Mouse (Mus musculus): ENCODE measurements around the gene P3h4. TPM values are rescaled to one million over a fixed set of nuclear protein-coding genes. Genes with fewer than 3 reads are reported as not detected.

P3h4 gene
- polyA plus RNA-seq, 1 experiment = 185 TPM

DNA sequence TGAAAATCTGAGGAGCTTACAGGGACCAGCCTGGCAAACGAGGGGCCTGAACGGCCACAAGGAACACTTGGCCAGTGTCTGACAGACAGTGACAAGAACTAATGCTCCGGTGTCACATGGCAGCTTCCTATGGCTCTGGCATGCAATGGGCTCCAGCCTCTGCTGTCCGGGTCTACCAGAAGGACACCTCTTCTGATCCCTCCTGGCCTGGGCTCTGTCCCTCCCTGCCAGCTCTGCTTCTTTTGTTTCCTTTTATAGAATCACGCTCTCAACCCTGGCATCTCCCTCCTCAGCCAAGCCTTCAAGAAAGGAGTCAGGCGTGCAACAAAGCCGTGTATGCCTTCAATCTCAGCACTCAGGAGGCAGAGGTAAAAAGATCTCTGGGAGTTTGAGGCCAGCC, 15.4 kb upstream of the P3h4 start:
- H3K36me3 ChIP-seq (ENCODE audit: control insufficient read depth, insufficient read depth) = peaks cover 38% of the 10 kb centered on the region

DNA sequence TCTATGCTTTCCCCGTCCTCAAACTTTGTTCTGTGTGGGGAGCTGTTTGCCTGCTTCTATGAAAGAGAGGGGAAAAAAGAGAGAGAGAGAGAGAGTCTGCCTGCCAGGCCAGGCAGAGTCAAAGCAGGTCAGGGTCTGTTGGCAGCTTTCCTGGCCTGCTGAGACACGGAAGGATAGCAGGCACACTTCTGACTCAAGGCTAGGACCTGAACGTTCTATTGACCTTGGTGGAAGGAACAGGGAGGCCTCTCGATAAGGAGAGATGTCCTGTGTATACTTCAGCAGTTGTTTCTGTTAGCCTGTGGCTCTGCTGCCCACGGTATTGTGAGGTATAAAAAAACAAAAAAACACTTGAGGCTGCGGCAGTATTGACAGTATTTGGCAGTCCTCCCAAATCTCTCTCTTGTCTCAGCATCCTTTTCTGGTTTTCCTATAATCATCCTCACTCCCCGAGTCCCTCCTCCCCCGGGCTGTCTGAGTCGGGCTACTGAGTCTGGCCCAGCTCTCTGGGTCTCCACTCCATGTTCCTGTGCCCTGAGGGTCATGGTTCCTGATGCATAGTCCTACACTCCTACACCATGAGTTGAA, 14.1 kb upstream of the P3h4 start:
- TF ChIP-seq MYOD1 (IDR thresholded peaks at IDR 0.05; ENCODE audit: control insufficient read depth, insufficient read length, low read depth) (no peak), USF1 (IDR thresholded peaks at IDR 0.05; ENCODE audit: low read depth) (no peak), CEBPB (IDR thresholded peaks at IDR 0.05; ENCODE audit: low read depth) (no peak), CTCF (IDR thresholded peaks at IDR 0.05; ENCODE audit: control insufficient read depth, insufficient read depth, insufficient read length) (no peak), MYOG (IDR thresholded peaks at IDR 0.05; ENCODE audit: control insufficient read depth, extremely low read depth, insufficient read length) (no peak), MAX (IDR thresholded peaks at IDR 0.05) (no peak), FOSL1 (IDR thresholded peaks at IDR 0.05; ENCODE audit: insufficient read depth, low read length, poor library complexity, severe bottlenecking) (no peak)
- no peaks in the 10 kb centered on the region for H3K79me2 ChIP-seq (ENCODE audit: control insufficient read depth, insufficient read depth)
- no peaks in the 10 kb centered on the region for H3K79me3 ChIP-seq (ENCODE audit: low read depth)
- H3K27me3 ChIP-seq (ENCODE audit: control insufficient read depth, insufficient read depth, insufficient read length) = no peaks in the 10 kb centered on the region
- H3K36me3 ChIP-seq (ENCODE audit: control insufficient read depth, insufficient read depth) = peaks cover 46% of the 10 kb centered on the region
- H3K4me3 ChIP-seq (ENCODE audit: insufficient read depth, poor library complexity, severe bottlenecking) = no peak overlapping the region
- no peak overlapping the region for H3ac ChIP-seq (ENCODE audit: control insufficient read depth, insufficient read length, low read depth)

More for the DNA sequence above, 15.4 kb upstream of the P3h4 start:
- H3K79me2 ChIP-seq (ENCODE audit: control insufficient read depth, insufficient read depth) = no peaks in the 10 kb centered on the region
- H3K27me3 ChIP-seq (ENCODE audit: control insufficient read depth, insufficient read depth, insufficient read length) = no peaks in the 10 kb centered on the region
- no peak overlapping the region for H3K4me3 ChIP-seq (ENCODE audit: insufficient read depth, poor library complexity, severe bottlenecking)
- TF ChIP-seq FOSL1 (IDR thresholded peaks at IDR 0.05; ENCODE audit: insufficient read depth, low read length, poor library complexity, severe bottlenecking) = no peak
- no peak for TF ChIP-seq CEBPB (IDR thresholded peaks at IDR 0.05; ENCODE audit: low read depth)
- no peak for TF ChIP-seq CTCF (IDR thresholded peaks at IDR 0.05; ENCODE audit: control insufficient read depth, insufficient read depth, insufficient read length)
- TF ChIP-seq MYOG (IDR thresholded peaks at IDR 0.05; ENCODE audit: control insufficient read depth, extremely low read depth, insufficient read length) = no peak
- TF ChIP-seq MYOD1 (IDR thresholded peaks at IDR 0.05; ENCODE audit: control insufficient read depth, insufficient read length, low read depth) = no peak
- TF ChIP-seq MAX (IDR thresholded peaks at IDR 0.05) = no peak
- no peak for TF ChIP-seq USF1 (IDR thresholded peaks at IDR 0.05; ENCODE audit: low read depth)
- no peak overlapping the region for H3ac ChIP-seq (ENCODE audit: control insufficient read depth, insufficient read length, low read depth)
- H3K79me3 ChIP-seq (ENCODE audit: low read depth) = no peaks in the 10 kb centered on the region

DNA sequence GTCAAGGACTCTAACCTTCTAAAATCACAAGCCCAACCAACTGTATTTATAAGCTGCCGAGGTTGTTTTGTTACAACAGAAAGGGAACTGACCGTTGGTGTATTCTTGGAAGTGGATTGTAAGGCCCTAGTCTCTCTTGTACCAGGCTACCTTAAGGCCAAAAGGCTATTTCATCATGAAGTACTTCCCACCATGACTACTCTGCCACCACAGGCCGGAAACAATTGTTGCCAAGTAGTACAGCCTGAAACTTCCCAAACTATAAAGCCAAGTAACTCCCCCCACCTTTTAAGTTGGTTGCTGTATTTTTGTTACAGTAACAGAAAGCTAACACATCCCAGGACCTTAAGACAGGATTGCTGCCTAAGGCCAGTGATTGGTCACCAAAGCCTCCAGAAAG, 12.2 kb upstream of the P3h4 start:
- no peak overlapping the region for H3ac ChIP-seq (ENCODE audit: control insufficient read depth, insufficient read length, low read depth)
- no peaks in the 10 kb centered on the region for H3K79me3 ChIP-seq (ENCODE audit: low read depth)
- no peak overlapping the region for H3K4me3 ChIP-seq (ENCODE audit: insufficient read depth, poor library complexity, severe bottlenecking)
- no peaks in the 10 kb centered on the region for H3K79me2 ChIP-seq (ENCODE audit: control insufficient read depth, insufficient read depth)
- TF ChIP-seq FOSL1 (IDR thresholded peaks at IDR 0.05; ENCODE audit: insufficient read depth, low read length, poor library complexity, severe bottlenecking) = no peak
- TF ChIP-seq USF1 (IDR thresholded peaks at IDR 0.05; ENCODE audit: low read depth) = no peak
- TF ChIP-seq MYOD1 (IDR thresholded peaks at IDR 0.05; ENCODE audit: control insufficient read depth, insufficient read length, low read depth) = no peak
- H3K27me3 ChIP-seq (ENCODE audit: control insufficient read depth, insufficient read depth, insufficient read length) = no peaks in the 10 kb centered on the region
- H3K36me3 ChIP-seq (ENCODE audit: control insufficient read depth, insufficient read depth) = peaks cover 56% of the 10 kb centered on the region

DNA sequence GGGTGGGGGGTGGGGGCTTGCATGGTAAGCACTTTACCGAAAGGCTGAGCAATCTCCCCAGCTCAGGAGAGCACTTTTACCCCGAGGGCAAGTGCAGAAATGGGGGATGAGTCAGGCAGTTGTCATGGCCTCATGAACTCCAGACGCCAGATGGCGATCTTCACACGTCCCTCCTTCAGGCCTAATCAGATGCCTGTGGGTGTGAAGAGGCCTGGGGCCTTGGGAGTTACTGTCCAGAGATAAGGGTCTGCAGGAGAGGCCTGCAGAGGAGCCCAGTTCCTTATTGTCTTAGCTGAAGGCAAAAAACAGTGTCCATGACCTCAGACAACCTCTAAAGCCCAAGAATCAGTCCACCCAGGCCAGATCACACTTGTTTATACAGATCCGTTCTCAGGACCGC, 11.2 kb upstream of the P3h4 start:
- H3K79me3 ChIP-seq (ENCODE audit: low read depth) = no peaks in the 10 kb centered on the region
- no peak overlapping the region for H3ac ChIP-seq (ENCODE audit: control insufficient read depth, insufficient read length, low read depth)
- peaks cover 3% of the 10 kb centered on the region for H3K79me2 ChIP-seq (ENCODE audit: control insufficient read depth, insufficient read depth)
- peaks cover 62% of the 10 kb centered on the region for H3K36me3 ChIP-seq (ENCODE audit: control insufficient read depth, insufficient read depth)
- no peak overlapping the region for H3K4me3 ChIP-seq (ENCODE audit: insufficient read depth, poor library complexity, severe bottlenecking)
- no peak for TF ChIP-seq MAX (IDR thresholded peaks at IDR 0.05)
- no peak for TF ChIP-seq MYOG (IDR thresholded peaks at IDR 0.05; ENCODE audit: control insufficient read depth, extremely low read depth, insufficient read length)
- peak; percentile 84 for TF ChIP-seq CTCF (IDR thresholded peaks at IDR 0.05; ENCODE audit: control insufficient read depth, insufficient read depth, insufficient read length)
- TF ChIP-seq CEBPB (IDR thresholded peaks at IDR 0.05; ENCODE audit: low read depth) = no peak
- TF ChIP-seq USF1 (IDR thresholded peaks at IDR 0.05; ENCODE audit: low read depth) = no peak
- TF ChIP-seq FOSL1 (IDR thresholded peaks at IDR 0.05; ENCODE audit: insufficient read depth, low read length, poor library complexity, severe bottlenecking) = peak; percentile 27
- TF ChIP-seq MYOD1 (IDR thresholded peaks at IDR 0.05; ENCODE audit: control insufficient read depth, insufficient read length, low read depth) = no peak
- no peaks in the 10 kb centered on the region for H3K27me3 ChIP-seq (ENCODE audit: control insufficient read depth, insufficient read depth, insufficient read length)

DNA sequence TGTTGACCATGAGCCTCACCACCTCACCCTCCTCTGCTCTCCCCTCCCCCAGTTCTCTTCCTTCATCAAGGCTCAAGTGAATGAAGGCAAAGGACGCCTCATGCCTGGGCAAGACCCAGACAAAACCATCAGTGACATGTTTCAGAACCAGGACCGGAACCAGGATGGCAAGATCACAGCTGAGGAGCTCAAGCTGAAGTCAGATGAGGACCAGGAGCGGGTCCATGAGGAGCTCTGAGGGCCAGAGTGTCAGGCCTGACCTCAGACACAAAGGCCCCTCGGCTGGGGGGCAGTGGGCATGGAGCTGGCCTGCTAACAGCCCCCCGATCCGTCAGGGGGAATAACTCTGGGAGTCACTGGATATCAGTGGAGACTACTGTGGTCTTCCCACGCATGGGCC, 9.2 kb upstream of the P3h4 start:
- peaks cover 23% of the 10 kb centered on the region for H3K79me2 ChIP-seq (ENCODE audit: control insufficient read depth, insufficient read depth)
- H3K79me3 ChIP-seq (ENCODE audit: low read depth) = peaks cover 12% of the 10 kb centered on the region
- TF ChIP-seq FOSL1 (IDR thresholded peaks at IDR 0.05; ENCODE audit: insufficient read depth, low read length, poor library complexity, severe bottlenecking) = no peak
- TF ChIP-seq MAX (IDR thresholded peaks at IDR 0.05) = no peak
- TF ChIP-seq CEBPB (IDR thresholded peaks at IDR 0.05; ENCODE audit: low read depth) = no peak
- H3K4me3 ChIP-seq (ENCODE audit: insufficient read depth, poor library complexity, severe bottlenecking) = no peak overlapping the region
- H3ac ChIP-seq (ENCODE audit: control insufficient read depth, insufficient read length, low read depth) = no peak overlapping the region
- peaks cover 74% of the 10 kb centered on the region for H3K36me3 ChIP-seq (ENCODE audit: control insufficient read depth, insufficient read depth)
- no peaks in the 10 kb centered on the region for H3K27me3 ChIP-seq (ENCODE audit: control insufficient read depth, insufficient read depth, insufficient read length)

DNA sequence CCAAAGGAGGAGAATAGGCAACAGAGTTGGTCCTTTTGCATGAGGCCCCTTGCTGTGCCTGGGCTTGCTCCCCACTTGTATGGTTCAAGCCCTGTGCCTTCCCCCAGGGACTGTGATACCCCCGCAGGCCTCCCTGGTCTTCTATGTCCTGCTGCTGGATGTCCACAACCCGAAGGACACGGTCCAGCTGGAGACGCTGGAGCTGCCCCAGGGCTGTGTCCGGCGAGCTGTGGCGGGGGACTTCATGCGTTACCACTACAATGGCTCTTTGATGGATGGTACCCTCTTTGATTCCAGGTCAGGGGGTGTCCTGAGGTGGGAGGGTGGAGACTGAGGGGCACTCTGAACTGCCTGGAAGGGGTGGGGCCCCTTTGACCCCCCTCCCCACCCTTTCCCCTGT, 6.9 kb upstream of the P3h4 start:
- H3K79me2 ChIP-seq (ENCODE audit: control insufficient read depth, insufficient read depth) = peaks cover 46% of the 10 kb centered on the region
- no peak for TF ChIP-seq USF1 (IDR thresholded peaks at IDR 0.05; ENCODE audit: low read depth)
- no peak for TF ChIP-seq MYOD1 (IDR thresholded peaks at IDR 0.05; ENCODE audit: control insufficient read depth, insufficient read length, low read depth)
- TF ChIP-seq FOSL1 (IDR thresholded peaks at IDR 0.05; ENCODE audit: insufficient read depth, low read length, poor library complexity, severe bottlenecking) = no peak
- no peak for TF ChIP-seq CEBPB (IDR thresholded peaks at IDR 0.05; ENCODE audit: low read depth)
- no peak for TF ChIP-seq MAX (IDR thresholded peaks at IDR 0.05)
- TF ChIP-seq MYOG (IDR thresholded peaks at IDR 0.05; ENCODE audit: control insufficient read depth, extremely low read depth, insufficient read length) = no peak
- TF ChIP-seq CTCF (IDR thresholded peaks at IDR 0.05; ENCODE audit: control insufficient read depth, insufficient read depth, insufficient read length) = no peak

More for the DNA sequence above, 6.9 kb upstream of the P3h4 start:
- Histone ChIP-seq H3ac (ENCODE audit: control insufficient read depth, insufficient read length, low read depth) (no peak overlapping the region), H3K27me3 (ENCODE audit: control insufficient read depth, insufficient read depth, insufficient read length) (no peaks in the 10 kb centered on the region), H3K4me3 (ENCODE audit: insufficient read depth, poor library complexity, severe bottlenecking) (no peak overlapping the region), H3K36me3 (ENCODE audit: control insufficient read depth, insufficient read depth) (peaks cover 83% of the 10 kb centered on the region), H3K79me3 (ENCODE audit: low read depth) (peaks cover 34% of the 10 kb centered on the region)

Measured in C2C12 (cell line).